In genomic region chr2:103817145-103817895, GRCm38 (mm10) we compare ENCODE assay signal across 9 mouse cellular contexts. TPM values are rescaled to one million over a fixed set of nuclear protein-coding genes. Genes with fewer than 3 reads are reported as not detected.
A peak's percentile ranks its signal among the peaks of the same experiment; 100 is the strongest.
DNase-seq lines count a peak whose midpoint lies in the region; ATAC-seq and TF ChIP-seq lines count a peak whose summit lies in the region.
"Had no signal": no experiment of that assay in that cellular context is flagged by ENCODE, and none has a peak within 500 bp of the region (broad histone marks: within the 10 kb centered on the region; RNA-seq: fewer than 3 reads in every experiment).

No protein-coding gene starts in this region.

- ATAC-seq in forebrain, embryonic 12.5 days (ENCODE audit: low FRiP score), result peak; percentile 33; the same call in 1 of the 2 replicates
- ATAC-seq in forebrain, embryonic 15.5 days (replicated peaks), result no peak
- ATAC-seq in liver, embryonic 16.5 days (ENCODE audit: low read depth), result peak; percentile 72

- H3K4me1 ChIP-seq in forebrain, embryonic 12.5 days, result no peaks in the 10 kb centered on the region
- H3K4me1 ChIP-seq in forebrain, embryonic 15.5 days, result no peaks in the 10 kb centered on the region
- H3K4me1 ChIP-seq in ES-Bruce4 (ENCODE audit: control insufficient read depth, insufficient read depth, low read length), result no peaks in the 10 kb centered on the region
- H3K4me1 ChIP-seq in liver, embryonic 16.5 days (ENCODE audit: control insufficient read depth, low read depth, low read length), result no peaks in the 10 kb centered on the region

- WGBS in forebrain, embryonic 12.5 days, result 50% methylated on average over 6 of the region's 6 CpGs
- WGBS in forebrain, embryonic 15.5 days, result 39% methylated on average over 6 of the region's 6 CpGs
- 26% methylated on average over 6 of the region's 6 CpGs for WGBS in liver, embryonic 16.5 days (ENCODE audit: insufficient replicate concordance)

- DNase-seq in heart, postnatal 10 days, result peak; percentile 18 to 21
- no peak for DNase-seq in cerebellum, adult 9-11 months
- DNase-seq in left cerebral cortex, postnatal 14 days (ENCODE audit: low spot score in 2 of 2), result no peak
- no peak for DNase-seq in layer of hippocampus, postnatal 10 days (ENCODE audit: low spot score in 2 of 2)
- DNase-seq: spleen, adult 18-20 months had no signal

- H3K27ac ChIP-seq in forebrain, embryonic 12.5 days, result no peak overlapping the region
- H3K27ac ChIP-seq in forebrain, embryonic 15.5 days (replicated peaks), result no peak overlapping the region
- H3K27ac ChIP-seq in ES-Bruce4 (ENCODE audit: insufficient read depth, low read length), result no peak overlapping the region
- no peak overlapping the region for H3K27ac ChIP-seq in liver, embryonic 16.5 days (ENCODE audit: low read length)

- no peak overlapping the region for H3K9ac ChIP-seq in forebrain, embryonic 12.5 days
- no peak overlapping the region for H3K9ac ChIP-seq in forebrain, embryonic 15.5 days (replicated peaks)
- H3K9ac ChIP-seq in ES-Bruce4 (ENCODE audit: low read depth, poor library complexity, severe bottlenecking), result peak overlapping the region; percentile 31; the same call in 1 of the 2 replicates
- no peak overlapping the region for H3K9ac ChIP-seq in liver, embryonic 16.5 days (ENCODE audit: low read depth, low read length)

- TF ChIP-seq EP300 in ES-Bruce4 (IDR thresholded peaks at IDR 0.05; ENCODE audit: insufficient read depth, low read depth, low read length), result no peak

- intact Hi-C loops in heart, postnatal 10 days (cut with DNase I), result no loop called here
- intact Hi-C loops in left cerebral cortex, postnatal 14 days (cut with DNase I), result no loop called here

- no peak for TF ChIP-seq POLR2A in ES-Bruce4 (IDR thresholded peaks at IDR 0.05; ENCODE audit: insufficient read depth, low read length)

- no peak for TF ChIP-seq CTCF in ES-Bruce4 (IDR thresholded peaks at IDR 0.05; ENCODE audit: low read depth, low read length)

- no peaks in the 10 kb centered on the region for H3K9me3 ChIP-seq in forebrain, embryonic 12.5 days
- H3K9me3 ChIP-seq in forebrain, embryonic 15.5 days, result no peaks in the 10 kb centered on the region
- H3K9me3 ChIP-seq in ES-Bruce4 (replicated peaks; ENCODE audit: control insufficient read depth, insufficient read depth, low read length, poor library complexity, severe bottlenecking), result no peaks in the 10 kb centered on the region
- no peaks in the 10 kb centered on the region for H3K9me3 ChIP-seq in liver, embryonic 16.5 days (replicated peaks; ENCODE audit: control insufficient read depth, low read length)

- no peak overlapping the region for H3K4me3 ChIP-seq in forebrain, embryonic 12.5 days (replicated peaks)
- no peak overlapping the region for H3K4me3 ChIP-seq in forebrain, embryonic 15.5 days
- peak overlapping the region; percentile 21; the same call in 1 of the 2 replicates for H3K4me3 ChIP-seq in ES-Bruce4 (ENCODE audit: low read depth, low read length)
- peak overlapping the region; percentile 16; the same call in 1 of the 2 replicates for H3K4me3 ChIP-seq in liver, embryonic 16.5 days (ENCODE audit: low read depth, low read length)

- no peaks in the 10 kb centered on the region for H3K27me3 ChIP-seq in forebrain, embryonic 12.5 days
- no peaks in the 10 kb centered on the region for H3K27me3 ChIP-seq in forebrain, embryonic 15.5 days
- no peaks in the 10 kb centered on the region for H3K27me3 ChIP-seq in ES-Bruce4 (ENCODE audit: control insufficient read depth, insufficient read depth, low read length, poor library complexity, severe bottlenecking)
- no peaks in the 10 kb centered on the region for H3K27me3 ChIP-seq in liver, embryonic 16.5 days (ENCODE audit: control insufficient read depth, insufficient read depth, low read depth, low read length)

- 0 out of 2 replicates have a peak overlapping the region, but pooled peaks have one; percentile 6 for H3K4me2 ChIP-seq in forebrain, embryonic 12.5 days
- no peak overlapping the region for H3K4me2 ChIP-seq in forebrain, embryonic 15.5 days (replicated peaks)
- H3K4me2 ChIP-seq in liver, embryonic 16.5 days (ENCODE audit: low read depth, low read length), result peak overlapping the region; percentile 28; the same call in 1 of the 2 replicates

- H3K36me3 ChIP-seq in forebrain, embryonic 12.5 days (replicated peaks), result no peaks in the 10 kb centered on the region
- no peaks in the 10 kb centered on the region for H3K36me3 ChIP-seq in forebrain, embryonic 15.5 days
- no peaks in the 10 kb centered on the region for H3K36me3 ChIP-seq in ES-Bruce4 (ENCODE audit: control insufficient read depth, insufficient read depth, low read length, poor library complexity, severe bottlenecking)
- no peaks in the 10 kb centered on the region for H3K36me3 ChIP-seq in liver, embryonic 16.5 days (ENCODE audit: control insufficient read depth, insufficient read depth)

RNA-seq across cellular contexts. Expression of gene Caprin1, which starts 19.9 kb away (rescaled TPM):
- 584 and 628 TPM in 2 replicates for polyA plus RNA-seq in forebrain, embryonic 12.5 days (2016; fragmentation: Nextera tagmentation; extraction: Ambion mirVana)
- 450 and 468 TPM in 2 replicates for polyA plus RNA-seq in forebrain, embryonic 15.5 days (2015; fragmentation: Nextera tagmentation; extraction: Ambion mirVana)
- 536 and 550 TPM in 2 replicates for polyA plus RNA-seq in ES-Bruce4 (2011; ENCODE audit: insufficient read depth, insufficient read length, low read depth, missing spikeins)
- total RNA-seq in heart, postnatal 10 days (2021), result 100 to 1,000 TPM; 228 to 246 TPM
- 104 and 105 TPM in 2 replicates for polyA plus RNA-seq in liver, embryonic 16.5 days (2015; fragmentation: Nextera tagmentation; extraction: Ambion mirVana)
- total RNA-seq in left cerebral cortex, postnatal 14 days (2021), result 100 to 1,000 TPM; 339 to 364 TPM
- total RNA-seq in layer of hippocampus, postnatal 10 days (2021), result 100 to 1,000 TPM; 431 to 443 TPM

RNA-seq across cellular contexts. Expression of gene Nat10, which starts 56.2 kb away (rescaled TPM):
- 30.9 and 34.4 TPM in 2 replicates for polyA plus RNA-seq in forebrain, embryonic 12.5 days (2016; fragmentation: Nextera tagmentation; extraction: Ambion mirVana)
- polyA plus RNA-seq in forebrain, embryonic 15.5 days (2015; fragmentation: Nextera tagmentation; extraction: Ambion mirVana), result 22.3 and 25.7 TPM in 2 replicates
- 89.5 and 90.9 TPM in 2 replicates for polyA plus RNA-seq in ES-Bruce4 (2011; ENCODE audit: insufficient read depth, insufficient read length, low read depth, missing spikeins)
- 10 to 100 TPM; 17.6 to 20.7 TPM for total RNA-seq in heart, postnatal 10 days (2021)
- 10.8 and 12.0 TPM in 2 replicates for polyA plus RNA-seq in liver, embryonic 16.5 days (2015; fragmentation: Nextera tagmentation; extraction: Ambion mirVana)
- total RNA-seq in left cerebral cortex, postnatal 14 days (2021), result 10 to 100 TPM; 28.3 to 29.5 TPM
- total RNA-seq in layer of hippocampus, postnatal 10 days (2021), result 10 to 100 TPM; 35.5 to 35.8 TPM

Comparison
In these comparisons a context has a peak if more than half of its experiments do, and no peak if none do; other contexts are left out.
1. H3K4me3 ChIP-seq: peak in ES-Bruce4 (single experiment) and liver, embryonic 16.5 days (single experiment); none in forebrain, embryonic 12.5 days (single experiment) and forebrain, embryonic 15.5 days (single experiment).
2. DNase-seq: peak in heart, postnatal 10 days (2 of 2); none in cerebellum, adult 9-11 months (single experiment), left cerebral cortex, postnatal 14 days (0 of 2) and layer of hippocampus, postnatal 10 days (0 of 2).